Mouse (Mus musculus) lung, postnatal 0 days (tissue): ENCODE measurements at regions not wholly inside any gene's neighbourhood (a gene's known extent, or its start where the extent isn't known, plus 50 kb on each side); places are given as distances from the start of the nearest gene placed in this dataset.

Source experiments
- ATAC-seq: fragments of 200-750 bp; cut with Nextera tagmentation; 2 replicates; pipeline ENCODE4 v1.8.0; 2017; ENCODE audit warnings: moderate library complexity
- DNase-seq: peaks from one replicate; pipeline ENCODE4 v3.0.0-alpha.2; 2016; ENCODE audit warnings: low spot score
- H3K27ac ChIP-seq: fragments of 300-500 bp; sonication (generic); 2 replicates; pipeline ENCODE4 v1.5.1; 2014; ENCODE audit warnings: antibody characterized with exemption, mild to moderate bottlenecking, low read length, mixed read lengths
- H3K27me3 ChIP-seq: fragments of 300-500 bp; sonication (generic); replicated peaks from 2 replicates; pipeline ENCODE4 v1.6.1; 2014; ENCODE audit warnings: low read length, mixed read lengths; ENCODE audit not compliant: insufficient read depth
- H3K36me3 ChIP-seq: fragments of 300-500 bp; sonication (generic); 2 replicates; pipeline ENCODE4 v1.6.1; 2014; ENCODE audit warnings: low read length, mixed read lengths; ENCODE audit not compliant: insufficient read depth
- H3K4me1 ChIP-seq: fragments of 300-500 bp; sonication (generic); 2 replicates; pipeline ENCODE4 v1.6.1; 2014; ENCODE audit warnings: antibody characterized with exemption, low read depth, low read length, mixed read lengths; ENCODE audit not compliant: insufficient read depth
- H3K4me2 ChIP-seq: fragments of 300-500 bp; sonication (generic); replicated peaks from 2 replicates; pipeline ENCODE4 v1.6.1; 2014; ENCODE audit warnings: low read depth, mild to moderate bottlenecking, low read length, moderate library complexity, mixed read lengths
- H3K4me3 ChIP-seq: fragments of 300-500 bp; sonication (generic); 2 replicates; pipeline ENCODE4 v1.5.1; 2014; ENCODE audit warnings: low read depth, low read length
- H3K9ac ChIP-seq: fragments of 300-500 bp; sonication (generic); replicated peaks from 2 replicates; pipeline ENCODE4 v1.6.1; 2014; ENCODE audit warnings: low read depth, mild to moderate bottlenecking
- H3K9me3 ChIP-seq: fragments of 300-500 bp; sonication (generic); 2 replicates; pipeline ENCODE4 v1.6.1; 2016; ENCODE audit warnings: low read length, mixed read lengths
- CTCF ChIP-seq: IDR thresholded peaks from 2 replicates; pipeline ENCODE4 v1.5.1; 2016; ENCODE audit warnings: antibody characterized with exemption, mild to moderate bottlenecking
- EP300 ChIP-seq: IDR thresholded peaks from 2 replicates; pipeline ENCODE4 v1.6.1; 2016; ENCODE audit warnings: antibody characterized with exemption, mild to moderate bottlenecking, control low read depth
- WGBS: fragments of 180-500 bp; shearing (Covaris S2); extraction: QIAGEN DNeasy Blood & Tissue Kit; methylation state at CpG from one replicate; pipeline ENCODE4 v1.1.7; 2014; 5-methylcytosine and 5-hydroxymethylcytosine counted together

DNA sequence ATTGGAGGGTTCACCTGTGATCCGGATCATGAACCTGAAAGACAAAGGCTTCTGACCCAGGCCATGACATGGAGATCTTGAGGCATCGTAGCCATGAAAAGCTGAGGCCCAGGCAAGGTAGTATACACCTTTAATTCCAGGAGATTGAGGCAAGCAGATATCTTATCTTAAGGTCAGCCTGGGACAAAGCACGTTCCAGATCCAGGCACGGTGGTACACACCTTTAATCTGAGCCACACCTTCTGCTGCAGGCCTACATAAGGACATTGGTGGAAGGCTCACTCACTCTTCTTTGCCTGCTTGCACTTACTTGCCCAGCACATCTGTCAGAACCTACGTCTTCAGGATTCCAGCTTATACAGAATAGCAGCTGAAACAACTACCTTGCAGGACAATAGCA is 93.0 kb upstream of the Cxadr start:
- H3K9ac ChIP-seq, result no peak overlapping the region
- no peak overlapping the region for H3K4me2 ChIP-seq
- H3K9me3 ChIP-seq, result no peaks in the 10 kb centered on the region
- no peaks in the 10 kb centered on the region for H3K36me3 ChIP-seq
- no peak for TF ChIP-seq EP300
- TF ChIP-seq CTCF, result no peak
- WGBS, result 65% methylated on average over 5 of the region's 5 CpGs
- DNase-seq (no peak), ATAC-seq (no peak)
- no peak overlapping the region for H3K27ac ChIP-seq
- no peaks in the 10 kb centered on the region for H3K27me3 ChIP-seq
- no peak overlapping the region for H3K4me3 ChIP-seq
- H3K4me1 ChIP-seq, result no peaks in the 10 kb centered on the region

DNA sequence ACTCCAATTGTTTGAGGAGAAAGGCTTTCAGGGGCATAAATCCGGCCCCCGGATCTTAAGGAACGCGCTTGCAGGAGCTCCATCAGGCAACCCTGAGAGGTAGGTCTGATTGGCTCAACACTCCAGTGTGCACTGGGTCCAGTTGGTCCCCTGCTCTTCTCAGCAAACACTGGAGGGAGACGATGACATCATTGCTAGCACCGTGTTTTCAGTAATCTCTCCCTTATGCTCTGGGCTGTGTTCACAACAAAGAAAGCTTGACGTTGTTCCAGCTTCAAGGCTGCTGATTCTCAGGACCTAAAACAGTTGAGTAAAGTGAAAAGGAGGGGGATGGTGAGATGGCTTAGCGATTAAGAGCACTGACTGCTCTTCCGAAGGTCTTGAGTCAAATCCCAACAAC is 97.0 kb upstream of the Cxadr start:
- 80% methylated on average over 9 of the region's 9 CpGs for WGBS
- no peak overlapping the region for H3K27ac ChIP-seq
- no peak overlapping the region for H3K9ac ChIP-seq
- ATAC-seq (no peak), DNase-seq (no peak)
- H3K4me2 ChIP-seq, result no peak overlapping the region
- H3K4me1 ChIP-seq, result no peaks in the 10 kb centered on the region
- no peaks in the 10 kb centered on the region for H3K9me3 ChIP-seq
- TF ChIP-seq EP300, result no peak
- TF ChIP-seq CTCF, result no peak
- H3K36me3 ChIP-seq, result no peaks in the 10 kb centered on the region
- no peak overlapping the region for H3K4me3 ChIP-seq
- H3K27me3 ChIP-seq, result no peaks in the 10 kb centered on the region

DNA sequence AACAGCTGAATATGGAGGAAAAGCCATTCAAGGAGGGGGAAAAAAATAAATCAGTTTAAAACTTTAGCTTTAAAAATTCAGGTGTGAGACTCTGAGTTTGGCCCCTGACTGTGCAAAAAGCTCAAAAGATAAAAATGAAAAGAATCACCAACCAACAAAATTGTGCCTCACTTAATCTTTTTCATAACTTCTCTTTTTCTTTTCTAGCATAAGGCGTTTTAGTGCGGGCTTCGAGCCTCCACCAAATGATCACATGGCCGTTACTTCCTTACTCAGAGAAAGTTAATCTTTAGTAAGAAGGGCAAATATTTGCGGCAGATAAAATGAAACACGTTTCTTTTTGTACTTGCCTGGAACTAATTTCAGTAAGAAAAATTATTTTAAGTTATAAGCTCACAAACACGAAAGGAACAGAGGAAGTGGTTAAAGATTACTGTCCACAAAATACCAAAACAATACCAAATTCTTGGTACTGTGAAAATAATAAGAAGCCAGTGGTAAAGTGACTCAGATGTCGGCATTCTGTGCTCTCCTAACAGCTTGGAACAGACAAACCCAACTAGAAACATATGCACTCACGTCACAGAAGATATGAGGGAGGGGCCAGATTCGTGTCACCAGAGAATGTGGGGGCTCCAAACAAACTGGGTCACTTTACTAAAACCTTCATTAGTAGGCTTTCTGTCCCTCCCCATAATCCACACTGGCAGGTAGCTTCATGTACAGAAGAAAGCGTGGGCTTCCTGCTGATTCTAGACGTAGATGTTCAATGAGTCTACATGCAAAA is 101.1 kb upstream of the Cxadr start:
- TF ChIP-seq EP300, result no peak
- no peak for TF ChIP-seq CTCF
- H3K9me3 ChIP-seq, result no peaks in the 10 kb centered on the region
- DNase-seq (no peak), ATAC-seq (no peak)
- H3K4me2 ChIP-seq, result no peak overlapping the region
- no peak overlapping the region for H3K27ac ChIP-seq
- H3K27me3 ChIP-seq, result no peaks in the 10 kb centered on the region
- no peak overlapping the region for H3K9ac ChIP-seq
- H3K4me1 ChIP-seq, result no peaks in the 10 kb centered on the region
- H3K4me3 ChIP-seq, result no peak overlapping the region
- H3K36me3 ChIP-seq, result no peaks in the 10 kb centered on the region
- 45% methylated on average over 12 of the region's 12 CpGs for WGBS

DNA sequence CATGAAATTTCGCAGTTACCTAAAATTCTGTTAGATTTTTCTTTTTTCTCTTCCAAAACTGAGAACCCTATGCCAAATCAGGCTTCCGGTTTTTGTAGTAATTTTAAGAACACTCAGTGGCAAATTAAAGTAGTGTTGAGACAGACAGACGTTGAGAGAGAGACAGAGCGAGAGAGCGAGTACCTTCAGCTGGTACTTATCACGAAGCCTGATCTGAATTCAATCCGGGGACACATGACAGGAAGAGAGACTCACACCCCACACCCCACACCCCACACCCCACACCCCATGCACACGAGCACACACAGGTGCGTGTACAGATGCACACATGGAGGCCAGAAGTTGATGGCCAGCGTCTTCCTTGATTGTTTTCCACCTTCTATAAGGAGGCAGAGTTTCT is 102.0 kb upstream of the Cxadr start:
- Histone ChIP-seq H3K9me3 (no peaks in the 10 kb centered on the region), H3K4me3 (no peak overlapping the region), H3K27me3 (no peaks in the 10 kb centered on the region), H3K27ac (no peak overlapping the region), H3K4me1 (no peaks in the 10 kb centered on the region), H3K9ac (no peak overlapping the region), H3K36me3 (no peaks in the 10 kb centered on the region), H3K4me2 (no peak overlapping the region)
- no peak for DNase-seq
- 61% methylated on average over 10 of the region's 10 CpGs for WGBS
- TF ChIP-seq CTCF (no peak), EP300 (no peak)
- no peak for ATAC-seq

DNA sequence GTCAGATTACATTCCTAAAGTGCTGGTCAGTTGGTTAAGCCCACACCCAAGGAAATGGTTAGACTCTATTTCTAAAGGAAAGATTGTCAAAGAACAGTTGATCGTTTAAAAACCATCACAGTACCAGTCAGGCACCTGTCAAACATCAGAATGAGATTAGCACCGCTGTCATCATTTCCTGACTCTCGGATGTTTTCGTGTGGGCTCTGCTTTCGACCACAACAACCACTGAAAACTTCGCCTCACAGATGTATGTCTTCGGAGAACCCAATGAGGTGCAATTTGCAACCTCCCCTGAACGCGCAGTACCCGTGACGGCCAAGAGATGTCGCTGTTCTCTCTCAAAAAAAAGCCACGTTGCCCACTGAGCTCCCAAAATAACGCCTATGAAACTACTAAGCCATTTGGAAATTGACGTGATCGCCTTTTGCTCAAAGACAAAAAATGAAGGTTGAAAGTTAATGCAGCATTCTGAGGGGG is 102.6 kb upstream of the Cxadr start:
- no peaks in the 10 kb centered on the region for H3K36me3 ChIP-seq
- H3K9ac ChIP-seq, result no peak overlapping the region
- H3K27me3 ChIP-seq, result no peaks in the 10 kb centered on the region
- ATAC-seq (peak; percentile 48; the same call in 1 of the 2 replicates), DNase-seq (peak; percentile 79)
- H3K27ac ChIP-seq, result no peak overlapping the region
- no peaks in the 10 kb centered on the region for H3K4me1 ChIP-seq
- H3K4me2 ChIP-seq, result no peak overlapping the region
- TF ChIP-seq CTCF (peak; percentile 93), EP300 (0 out of 2 replicates have a peak, but pooled peaks have one; percentile 5)
- H3K4me3 ChIP-seq, result no peak overlapping the region
- WGBS, result 6% methylated on average over 16 of the region's 16 CpGs
- H3K9me3 ChIP-seq, result no peaks in the 10 kb centered on the region

DNA sequence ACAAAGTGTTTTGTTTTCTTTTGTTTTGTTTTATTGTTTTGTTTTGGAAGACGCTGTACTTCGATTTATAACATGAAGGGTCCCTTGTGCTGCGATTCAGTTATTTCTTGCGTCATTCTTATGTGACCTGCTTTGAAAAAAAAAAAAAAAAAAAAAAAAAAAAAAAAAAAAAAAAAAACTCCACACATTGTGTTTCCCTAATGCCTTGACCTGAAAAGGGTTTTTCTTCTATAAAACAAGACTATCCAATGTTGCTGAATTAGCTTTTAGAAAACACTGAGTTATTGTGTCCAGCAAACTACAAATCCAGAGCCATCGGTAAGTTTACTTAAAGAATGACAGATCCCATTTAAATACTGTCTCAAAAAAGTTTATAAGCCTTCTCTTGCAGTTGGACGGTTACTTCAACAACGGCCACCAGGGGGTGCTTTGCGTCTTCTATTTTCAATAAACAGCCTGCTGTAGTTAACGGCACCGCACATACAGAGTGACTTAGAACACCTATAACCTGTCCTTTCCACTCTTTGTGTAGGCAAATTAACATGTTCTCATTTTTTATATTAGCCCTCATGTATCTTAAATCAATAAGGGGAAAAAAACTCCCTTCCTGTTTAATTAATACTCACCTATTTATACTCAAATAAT is 103.9 kb upstream of the Cxadr start:
- peak; percentile 55; the same call in 1 of the 2 replicates for ATAC-seq
- Histone ChIP-seq H3K4me1 (no peaks in the 10 kb centered on the region), H3K4me3 (no peak overlapping the region), H3K27ac (no peak overlapping the region), H3K36me3 (no peaks in the 10 kb centered on the region), H3K4me2 (no peak overlapping the region), H3K9me3 (no peaks in the 10 kb centered on the region), H3K9ac (no peak overlapping the region), H3K27me3 (no peaks in the 10 kb centered on the region)
- DNase-seq, result peak; percentile 90
- TF ChIP-seq CTCF (peak; percentile 80), EP300 (no peak)
- 10% methylated on average over 10 of the region's 10 CpGs for WGBS
